Mouse (Mus musculus) erythroblast, embryonic 14.5 days (primary cell): ENCODE data around the gene 4931406C07Rik. TPM values are rescaled to one million over a fixed set of nuclear protein-coding genes. Genes with fewer than 3 reads are reported as not detected.

ENCODE experiments used
- H3K27me3 ChIP-seq: 2 replicates; pipeline ENCODE4 v1.6.1; 2012; ENCODE audit warnings: inconsistent platforms; ENCODE audit not compliant: control insufficient read depth
- H3K36me3 ChIP-seq: 2 replicates; pipeline ENCODE4 v1.6.1; 2012; ENCODE audit warnings: mild to moderate bottlenecking, inconsistent platforms; ENCODE audit not compliant: control insufficient read depth
- H3K4me1 ChIP-seq: 2 replicates; pipeline ENCODE4 v1.6.1; 2012; ENCODE audit warnings: inconsistent platforms; ENCODE audit not compliant: control insufficient read depth
- H3K4me3 ChIP-seq: replicated peaks from 2 replicates; pipeline ENCODE3; 2012; ENCODE audit warnings: moderate library complexity, mild to moderate bottlenecking, inconsistent platforms
- H3K9me3 ChIP-seq: 2 replicates; pipeline ENCODE4 v1.6.1; 2012; ENCODE audit warnings: low read length, inconsistent platforms, mixed read lengths; ENCODE audit not compliant: control insufficient read depth
- GATA1 ChIP-seq: IDR thresholded peaks from 2 replicates; pipeline ENCODE4 v1.6.1; 2012; ENCODE audit warnings: low read length, inconsistent platforms, mixed read lengths
- TAL1 ChIP-seq: IDR thresholded peaks from 3 replicates; pipeline ENCODE4 v1.6.1; 2012; ENCODE audit warnings: low read length, inconsistent platforms, mixed read lengths
- polyA plus RNA-seq: library from polyadenylated mRNA; stranded (reverse); fragments of >175 nt; gene quantifications from 2 replicates; pipeline ENCODE4 v1.2.3, GENCODE M21; 2012

The 4931406C07Rik gene
- polyA plus RNA-seq, 1 experiment, result 0.04 TPM

DNA sequence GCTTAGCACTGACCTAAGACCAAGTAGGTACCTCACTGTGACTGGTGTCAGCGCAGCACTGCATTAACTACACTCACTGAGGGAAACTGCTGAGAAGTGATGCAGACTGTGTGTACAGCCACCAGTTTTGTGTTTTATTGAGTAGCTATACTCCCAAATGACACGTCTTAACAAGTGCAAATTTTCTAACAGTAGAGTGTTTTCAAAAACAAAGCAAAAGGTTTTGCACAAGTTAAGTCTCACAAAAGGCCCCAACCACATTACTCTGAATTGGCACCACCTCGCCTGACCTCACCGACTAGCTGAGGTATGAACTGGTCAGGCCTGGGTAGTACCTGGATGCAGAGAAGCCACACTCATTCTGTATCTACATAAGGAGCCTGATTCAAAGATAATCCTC is 29.4 kb downstream of the 4931406C07Rik start:
- peaks cover 29% of the 10 kb centered on the region for H3K4me1 ChIP-seq
- H3K9me3 ChIP-seq, result no peaks in the 10 kb centered on the region
- peaks cover 58% of the 10 kb centered on the region for H3K36me3 ChIP-seq
- no peak overlapping the region for H3K4me3 ChIP-seq
- no peak for TF ChIP-seq TAL1
- no peak for TF ChIP-seq GATA1
- no peaks in the 10 kb centered on the region for H3K27me3 ChIP-seq

DNA sequence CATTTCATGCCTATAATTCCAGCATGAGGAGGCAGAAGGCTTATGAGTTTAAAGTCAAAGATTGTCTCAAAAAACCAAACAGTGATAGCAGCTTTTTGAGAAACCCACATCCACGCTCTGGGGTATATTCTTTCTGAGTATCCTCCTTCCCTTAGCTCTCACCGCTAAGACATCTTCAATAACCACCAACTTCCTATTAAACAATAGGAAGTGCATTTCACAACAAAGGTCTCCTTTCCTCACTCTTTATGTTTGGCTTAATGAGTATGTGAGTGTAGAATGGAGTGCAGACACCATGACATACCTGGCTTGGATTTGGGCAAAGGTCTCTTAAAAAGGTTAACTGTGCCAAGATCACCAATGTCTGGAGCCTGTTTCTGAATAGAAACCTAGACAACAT is 32.3 kb downstream of the 4931406C07Rik start:
- H3K9me3 ChIP-seq, result no peaks in the 10 kb centered on the region
- H3K4me3 ChIP-seq, result no peak overlapping the region
- H3K36me3 ChIP-seq, result peaks cover 86% of the 10 kb centered on the region

DNA sequence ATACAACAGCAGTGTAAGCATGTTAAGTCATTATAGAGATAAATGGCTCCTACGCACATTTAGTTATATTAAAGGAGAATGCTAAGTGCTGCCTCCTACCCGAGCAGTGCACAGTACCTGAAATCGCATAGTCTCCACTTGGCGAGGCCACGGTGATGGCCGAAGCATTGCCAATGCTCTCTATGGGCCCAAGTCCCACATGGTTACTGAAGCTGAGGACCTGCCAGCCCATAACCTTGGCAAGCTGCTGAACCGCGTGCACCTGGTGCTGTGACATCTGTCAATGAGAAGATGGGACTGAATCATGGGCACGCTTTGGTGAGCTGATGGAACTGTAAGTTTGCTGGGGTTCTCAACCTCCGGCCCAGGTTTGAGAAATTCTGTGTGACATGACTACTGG is 42.8 kb downstream of the 4931406C07Rik start:
- H3K4me1 ChIP-seq, result no peaks in the 10 kb centered on the region
- no peaks in the 10 kb centered on the region for H3K27me3 ChIP-seq
- no peak overlapping the region for H3K4me3 ChIP-seq
- H3K36me3 ChIP-seq, result peaks cover 82% of the 10 kb centered on the region
- TF ChIP-seq TAL1, result no peak
- TF ChIP-seq GATA1, result no peak
- H3K9me3 ChIP-seq, result no peaks in the 10 kb centered on the region

More for the DNA sequence above, 32.3 kb downstream of the 4931406C07Rik start:
- TF ChIP-seq TAL1 (no peak), GATA1 (no peak)
- no peaks in the 10 kb centered on the region for H3K27me3 ChIP-seq
- peaks cover 12% of the 10 kb centered on the region for H3K4me1 ChIP-seq

DNA sequence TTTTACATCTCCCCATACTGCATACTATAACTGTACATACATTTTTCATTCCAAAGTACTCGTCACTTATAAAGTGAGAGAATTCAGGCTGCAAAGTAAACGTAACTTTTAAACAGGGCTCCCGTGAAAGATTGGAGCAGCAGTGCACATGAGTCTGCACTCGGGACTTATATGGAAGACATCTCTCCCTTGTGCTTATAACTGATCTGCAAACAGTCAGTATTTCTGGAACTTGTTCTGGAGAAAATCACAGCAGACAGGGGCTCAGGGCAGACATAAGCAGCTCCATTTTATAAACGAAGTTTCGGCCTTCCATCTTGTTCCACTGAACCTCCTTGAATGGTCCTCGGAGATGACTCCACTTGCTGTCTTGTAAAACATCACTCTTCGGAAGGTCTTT is 44.3 kb downstream of the 4931406C07Rik start:
- H3K27me3 ChIP-seq, result no peaks in the 10 kb centered on the region

DNA sequence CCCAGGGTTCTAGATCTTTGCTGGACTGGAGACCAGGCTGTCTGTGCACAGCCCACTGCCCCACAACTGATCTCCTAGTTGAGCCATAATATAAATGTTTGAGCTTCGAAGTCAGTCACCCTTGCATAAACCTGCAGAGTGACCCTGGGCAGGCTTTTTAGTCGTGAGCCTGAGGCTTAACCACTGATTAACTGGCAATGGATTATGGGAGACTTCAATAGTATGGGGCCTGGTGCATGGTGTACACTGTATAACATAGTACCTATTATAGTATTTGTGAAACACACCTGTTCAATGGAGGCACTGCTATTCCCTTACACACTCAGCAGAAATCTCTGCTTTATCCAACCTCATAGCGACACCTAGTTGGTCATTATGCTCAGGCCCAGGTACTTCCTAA is 50.0 kb downstream of the 4931406C07Rik start:
- no peak for TF ChIP-seq TAL1
- TF ChIP-seq GATA1, result no peak
- no peak overlapping the region for H3K4me3 ChIP-seq
- no peaks in the 10 kb centered on the region for H3K9me3 ChIP-seq
- H3K36me3 ChIP-seq, result peaks cover 11% of the 10 kb centered on the region
- no peaks in the 10 kb centered on the region for H3K27me3 ChIP-seq
- no peaks in the 10 kb centered on the region for H3K4me1 ChIP-seq

More for the DNA sequence above, 44.3 kb downstream of the 4931406C07Rik start:
- no peak overlapping the region for H3K4me3 ChIP-seq
- peaks cover 67% of the 10 kb centered on the region for H3K36me3 ChIP-seq
- no peaks in the 10 kb centered on the region for H3K9me3 ChIP-seq
- H3K4me1 ChIP-seq, result no peaks in the 10 kb centered on the region
- TF ChIP-seq GATA1, result no peak
- TF ChIP-seq TAL1, result no peak

DNA sequence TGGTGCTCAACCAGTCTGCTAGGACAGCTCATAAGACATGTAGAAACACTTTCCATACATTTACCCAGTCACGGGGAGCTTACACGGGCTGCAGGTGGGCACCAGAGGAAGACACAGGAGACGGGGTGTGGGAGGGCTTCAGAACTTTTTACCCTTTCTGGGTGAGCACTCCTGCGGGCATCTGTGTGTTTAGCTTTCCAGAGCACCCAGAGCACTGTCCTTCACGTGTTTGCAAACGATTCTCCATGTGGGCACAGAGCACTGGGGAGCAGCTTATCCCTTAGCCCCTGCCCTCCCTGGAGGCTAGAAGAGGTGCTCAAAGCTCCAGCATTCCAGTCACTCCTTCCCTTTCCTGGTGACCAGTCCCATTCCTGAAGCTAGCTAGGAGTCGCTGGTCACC is 51.7 kb downstream of the 4931406C07Rik start:
- no peaks in the 10 kb centered on the region for H3K4me1 ChIP-seq
- H3K4me3 ChIP-seq, result no peak overlapping the region
- no peaks in the 10 kb centered on the region for H3K36me3 ChIP-seq
- H3K27me3 ChIP-seq, result no peaks in the 10 kb centered on the region
- no peak for TF ChIP-seq TAL1
- no peak for TF ChIP-seq GATA1
- no peaks in the 10 kb centered on the region for H3K9me3 ChIP-seq

DNA sequence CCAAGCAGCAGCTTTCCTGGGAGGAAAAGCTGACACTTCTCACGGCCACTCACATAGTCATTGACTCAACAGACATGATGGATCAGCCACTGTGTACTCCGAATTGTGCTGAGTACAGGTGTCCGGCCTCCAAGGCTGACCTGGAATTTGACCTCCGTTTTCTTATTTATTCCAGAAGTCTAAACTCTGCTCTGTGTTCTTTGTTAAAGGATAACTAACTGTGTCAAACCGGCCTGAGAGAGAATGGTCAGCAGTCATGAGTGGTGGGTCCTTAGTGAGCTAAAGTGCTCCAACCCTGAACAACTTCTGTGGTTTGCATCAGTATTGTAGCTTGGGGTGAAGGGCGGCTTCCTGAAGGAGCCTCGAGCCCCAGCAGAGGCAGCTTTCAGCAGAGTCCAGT is 54.1 kb downstream of the 4931406C07Rik start:
- no peak for TF ChIP-seq TAL1
- TF ChIP-seq GATA1, result no peak
- no peaks in the 10 kb centered on the region for H3K4me1 ChIP-seq
- H3K27me3 ChIP-seq, result no peaks in the 10 kb centered on the region
- no peaks in the 10 kb centered on the region for H3K36me3 ChIP-seq
- H3K9me3 ChIP-seq, result no peaks in the 10 kb centered on the region
- no peak overlapping the region for H3K4me3 ChIP-seq

DNA sequence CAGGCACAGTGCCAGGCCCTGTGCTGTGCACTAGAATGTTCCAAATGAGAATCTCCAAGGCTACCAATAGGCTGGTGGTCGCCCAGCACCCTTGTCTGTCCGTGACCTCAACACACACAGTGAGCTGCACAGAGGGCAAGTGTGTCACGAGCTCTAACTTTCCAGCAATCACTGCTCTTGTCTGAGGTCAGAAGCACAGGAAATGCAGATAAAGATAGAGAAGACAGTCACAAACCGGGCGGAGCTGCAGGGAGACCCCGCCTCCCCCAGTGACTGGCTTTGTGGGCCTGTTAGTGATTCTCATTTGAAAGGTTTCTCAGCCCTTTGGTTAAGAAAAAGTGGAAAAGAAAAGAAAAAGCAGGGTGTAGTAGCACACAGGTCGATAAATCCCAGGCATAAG is 55.9 kb downstream of the 4931406C07Rik start:
- Histone ChIP-seq H3K4me3 (no peak overlapping the region), H3K4me1 (peaks cover 5% of the 10 kb centered on the region), H3K27me3 (no peaks in the 10 kb centered on the region), H3K36me3 (no peaks in the 10 kb centered on the region), H3K9me3 (no peaks in the 10 kb centered on the region)
- TF ChIP-seq TAL1 (no peak), GATA1 (no peak)

DNA sequence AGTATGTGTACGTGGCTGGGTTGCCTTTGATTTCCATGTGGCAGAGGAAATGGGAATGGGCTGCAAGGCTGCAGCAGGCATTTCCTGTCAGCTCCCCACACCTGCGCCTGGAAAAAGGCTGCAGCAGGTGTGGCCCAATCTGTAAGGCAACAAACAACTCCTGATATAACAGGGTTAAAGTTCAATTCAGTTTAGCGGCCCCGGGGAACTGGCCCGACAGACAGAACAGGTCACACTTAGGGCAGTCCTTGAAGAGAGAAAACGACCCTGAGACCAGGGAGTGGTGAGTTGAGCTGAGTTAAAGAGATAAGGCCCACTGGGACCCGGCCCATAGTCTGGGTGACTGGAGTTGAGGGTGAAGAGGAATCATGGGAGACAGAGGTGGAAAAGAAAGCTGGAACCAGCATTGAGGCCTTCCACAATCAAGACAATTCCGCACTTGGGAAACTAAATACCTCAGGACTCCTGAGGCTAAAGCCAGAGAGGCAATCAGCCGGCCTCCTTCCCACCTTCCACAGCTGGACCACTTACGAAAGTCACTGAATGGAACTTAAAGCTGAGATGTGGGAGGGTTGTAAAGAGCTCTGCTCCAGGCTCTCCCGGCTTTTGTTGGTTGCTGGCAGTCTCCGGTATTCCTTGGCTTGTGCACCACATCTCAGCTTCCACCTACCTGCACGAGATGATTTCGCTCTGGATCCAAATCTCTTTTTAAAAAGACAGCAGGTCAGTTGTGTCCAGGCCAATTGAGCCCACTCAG is 60.8 kb downstream of the 4931406C07Rik start:
- no peaks in the 10 kb centered on the region for H3K27me3 ChIP-seq
- no peaks in the 10 kb centered on the region for H3K36me3 ChIP-seq
- H3K9me3 ChIP-seq, result no peaks in the 10 kb centered on the region
- H3K4me3 ChIP-seq, result no peak overlapping the region
- H3K4me1 ChIP-seq, result peaks cover 6% of the 10 kb centered on the region
- no peak for TF ChIP-seq GATA1
- no peak for TF ChIP-seq TAL1
